Mouse (Mus musculus): ENCODE measurements at regions not wholly inside any gene's neighbourhood (a gene's known extent, or its start where the extent isn't known, plus 50 kb on each side); places are given as distances from the start of the nearest gene placed in this dataset.

- no peaks in the 10 kb centered on the region for H3K27me3 ChIP-seq (ENCODE audit: control insufficient read depth, insufficient read depth, low read length)
- H3K4me1 ChIP-seq (ENCODE audit: control insufficient read depth, insufficient read depth, low read length), result no peaks in the 10 kb centered on the region
- no peak overlapping the region for H3K27ac ChIP-seq (replicated peaks; ENCODE audit: insufficient read depth, low read depth, low read length)
- H3K36me3 ChIP-seq (ENCODE audit: control insufficient read depth, insufficient read depth, low read length), result no peaks in the 10 kb centered on the region
- 70% methylated on average over 5 of the region's 5 CpGs for WGBS
- TF ChIP-seq CTCF (IDR thresholded peaks at IDR 0.05; ENCODE audit: low read depth, low read length), result no peak
- TF ChIP-seq POLR2A (IDR thresholded peaks at IDR 0.05; ENCODE audit: extremely low read depth, insufficient read depth, low read length), result no peak
- no peak overlapping the region for H3K4me3 ChIP-seq (ENCODE audit: insufficient read depth, low read depth, low read length)
- H3K79me2 ChIP-seq (ENCODE audit: control insufficient read depth, insufficient read depth, low read length), result no peaks in the 10 kb centered on the region
- no peak overlapping the region for H3K9ac ChIP-seq (ENCODE audit: low read depth, low read length)
- no peak for DNase-seq (ENCODE audit: extremely low read depth, low read depth, low spot score)
Measured at GRCm38 (mm10) chr9:115361191-115361590, 51.0 kb upstream of the Stt3b start.

- WGBS, result 93% methylated on average over 11 of the region's 11 CpGs
- H3K4me1 ChIP-seq (ENCODE audit: control insufficient read depth, insufficient read depth, low read length), result no peaks in the 10 kb centered on the region
- no peaks in the 10 kb centered on the region for H3K27me3 ChIP-seq (ENCODE audit: control insufficient read depth, insufficient read depth, low read length)
- H3K36me3 ChIP-seq (ENCODE audit: control insufficient read depth, insufficient read depth, low read length), result no peaks in the 10 kb centered on the region
- no peak overlapping the region for H3K27ac ChIP-seq (replicated peaks; ENCODE audit: insufficient read depth, low read depth, low read length)
- no peaks in the 10 kb centered on the region for H3K79me2 ChIP-seq (ENCODE audit: control insufficient read depth, insufficient read depth, low read length)
- no peak for DNase-seq (ENCODE audit: extremely low read depth, low read depth, low spot score)
- no peak overlapping the region for H3K4me3 ChIP-seq (ENCODE audit: insufficient read depth, low read depth, low read length)
- H3K9ac ChIP-seq (ENCODE audit: low read depth, low read length), result no peak overlapping the region
- no peak for TF ChIP-seq CTCF (IDR thresholded peaks at IDR 0.05; ENCODE audit: low read depth, low read length)
- TF ChIP-seq POLR2A (IDR thresholded peaks at IDR 0.05; ENCODE audit: extremely low read depth, insufficient read depth, low read length), result no peak
Measured at GRCm38 (mm10) chr9:115361881-115362280, 51.7 kb upstream of the Stt3b start.

DNA sequence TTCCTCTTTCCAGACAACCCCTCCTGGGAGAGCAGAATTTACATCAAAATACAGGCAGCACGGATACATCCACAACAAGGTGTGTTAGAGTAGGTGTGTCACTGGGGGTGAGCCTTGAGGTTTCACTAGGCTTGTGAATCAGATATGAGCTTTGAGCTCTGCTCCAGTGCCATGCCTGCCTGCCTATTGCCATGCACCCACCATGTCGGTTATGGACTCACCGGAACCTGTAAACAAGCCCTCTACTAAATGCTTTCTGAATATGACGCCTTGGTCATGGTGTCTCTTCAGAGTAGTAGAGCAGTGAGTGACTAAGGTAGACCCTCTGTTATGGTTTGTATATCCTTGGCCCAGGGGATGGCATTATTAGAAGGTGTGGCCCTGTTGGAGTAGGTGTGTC is 52.3 kb upstream of the Stt3b start:
- H3K36me3 ChIP-seq (ENCODE audit: control insufficient read depth, insufficient read depth, low read length), result no peaks in the 10 kb centered on the region
- no peaks in the 10 kb centered on the region for H3K79me2 ChIP-seq (ENCODE audit: control insufficient read depth, insufficient read depth, low read length)
- no peak overlapping the region for H3K27ac ChIP-seq (replicated peaks; ENCODE audit: insufficient read depth, low read depth, low read length)
- H3K4me3 ChIP-seq (ENCODE audit: insufficient read depth, low read depth, low read length), result no peak overlapping the region
- DNase-seq (ENCODE audit: extremely low read depth, low read depth, low spot score), result no peak
- TF ChIP-seq CTCF (IDR thresholded peaks at IDR 0.05; ENCODE audit: low read depth, low read length), result no peak
- TF ChIP-seq POLR2A (IDR thresholded peaks at IDR 0.05; ENCODE audit: extremely low read depth, insufficient read depth, low read length), result no peak
- no peaks in the 10 kb centered on the region for H3K27me3 ChIP-seq (ENCODE audit: control insufficient read depth, insufficient read depth, low read length)
- 95% methylated on average over 4 of the region's 4 CpGs for whole genome bisulfite sequencing
- no peaks in the 10 kb centered on the region for H3K4me1 ChIP-seq (ENCODE audit: control insufficient read depth, insufficient read depth, low read length)
- no peak overlapping the region for H3K9ac ChIP-seq (ENCODE audit: low read depth, low read length)

DNA sequence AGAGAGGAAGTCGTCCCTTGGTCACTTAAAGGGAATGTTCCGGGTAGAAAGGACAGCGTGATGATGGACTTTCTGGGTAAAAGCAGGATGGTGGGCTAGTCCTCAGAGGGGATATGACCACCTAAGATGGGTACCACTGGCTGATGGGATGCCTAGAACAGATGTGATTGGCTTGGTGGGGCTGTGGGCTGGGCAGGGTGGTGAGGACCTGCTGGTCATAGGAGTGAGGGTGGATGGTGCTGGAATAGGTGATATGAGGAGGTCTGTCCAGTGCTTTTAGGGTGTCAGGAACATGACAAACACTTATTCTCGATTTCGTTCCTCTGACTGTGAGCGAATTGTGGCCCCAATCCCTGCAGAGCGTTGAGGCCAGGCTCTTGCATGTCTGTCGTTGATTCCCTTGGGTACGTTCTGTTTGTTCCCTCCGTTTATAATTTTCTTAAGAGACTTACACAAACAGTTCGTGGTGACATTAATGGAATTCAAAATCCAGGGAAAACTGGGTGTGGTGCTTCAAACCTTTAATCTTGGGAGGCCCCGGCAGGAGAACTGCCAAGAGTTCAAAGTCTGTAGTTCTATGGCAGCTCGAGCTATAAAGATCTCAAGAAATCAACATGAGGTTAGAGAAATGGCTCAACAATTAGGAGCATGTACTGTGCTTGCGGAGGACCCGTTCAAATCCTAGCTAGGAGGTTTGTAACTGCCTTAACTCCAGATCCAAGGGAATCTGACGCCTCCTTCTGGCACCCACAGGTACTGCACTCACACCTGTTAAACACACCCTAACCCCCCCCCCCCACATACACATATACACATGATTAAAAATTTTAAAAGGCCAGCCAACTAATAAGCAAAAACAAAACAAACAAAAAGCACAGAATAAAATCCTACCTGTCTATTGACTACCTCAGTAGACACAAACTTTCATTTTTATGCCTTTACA is 55.0 kb upstream of the Stt3b start:
- Histone ChIP-seq H3K4me3 (ENCODE audit: insufficient read depth, low read depth, low read length) (no peak overlapping the region), H3K27ac (replicated peaks; ENCODE audit: insufficient read depth, low read depth, low read length) (no peak overlapping the region), H3K27me3 (ENCODE audit: control insufficient read depth, insufficient read depth, low read length) (no peaks in the 10 kb centered on the region), H3K79me2 (ENCODE audit: control insufficient read depth, insufficient read depth, low read length) (no peaks in the 10 kb centered on the region), H3K9ac (ENCODE audit: low read depth, low read length) (no peak overlapping the region), H3K36me3 (ENCODE audit: control insufficient read depth, insufficient read depth, low read length) (no peaks in the 10 kb centered on the region), H3K4me1 (ENCODE audit: control insufficient read depth, insufficient read depth, low read length) (no peaks in the 10 kb centered on the region)
- no peak for DNase-seq (ENCODE audit: extremely low read depth, low read depth, low spot score)
- WGBS, result 92% methylated on average over 16 of the region's 16 CpGs
- TF ChIP-seq POLR2A (IDR thresholded peaks at IDR 0.05; ENCODE audit: extremely low read depth, insufficient read depth, low read length) (no peak), CTCF (IDR thresholded peaks at IDR 0.05; ENCODE audit: low read depth, low read length) (peak; percentile 4; the same call in 1 of the 2 replicates)

DNA sequence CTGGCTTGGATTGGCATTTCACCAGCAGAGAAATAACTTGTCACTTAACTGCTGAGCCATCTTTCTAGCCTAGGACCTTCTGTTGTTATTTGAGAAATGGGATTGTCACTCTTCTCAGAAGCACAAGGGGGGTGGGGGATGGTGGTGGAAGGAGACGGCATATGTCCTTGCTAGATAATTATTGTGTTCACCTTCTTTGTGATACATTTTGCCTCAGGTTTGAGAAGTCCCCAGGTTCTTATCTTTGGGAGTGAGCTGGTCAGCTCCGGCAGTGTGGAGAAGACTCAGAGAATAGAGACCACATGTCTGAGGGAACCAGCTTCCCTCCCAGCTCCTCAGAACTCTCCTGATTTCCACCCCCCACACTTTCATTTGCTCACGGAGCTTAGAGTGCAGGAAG is 57.6 kb upstream of the Stt3b start:
- H3K27ac ChIP-seq (replicated peaks; ENCODE audit: insufficient read depth, low read depth, low read length), result no peak overlapping the region
- no peaks in the 10 kb centered on the region for H3K36me3 ChIP-seq (ENCODE audit: control insufficient read depth, insufficient read depth, low read length)
- no peak for TF ChIP-seq CTCF (IDR thresholded peaks at IDR 0.05; ENCODE audit: low read depth, low read length)
- TF ChIP-seq POLR2A (IDR thresholded peaks at IDR 0.05; ENCODE audit: extremely low read depth, insufficient read depth, low read length), result no peak
- H3K9ac ChIP-seq (ENCODE audit: low read depth, low read length), result no peak overlapping the region
- no peaks in the 10 kb centered on the region for H3K27me3 ChIP-seq (ENCODE audit: control insufficient read depth, insufficient read depth, low read length)
- H3K79me2 ChIP-seq (ENCODE audit: control insufficient read depth, insufficient read depth, low read length), result no peaks in the 10 kb centered on the region
- 84% methylated on average over 3 of the region's 3 CpGs for WGBS
- H3K4me3 ChIP-seq (ENCODE audit: insufficient read depth, low read depth, low read length), result no peak overlapping the region
- DNase-seq (ENCODE audit: extremely low read depth, low read depth, low spot score), result no peak
- H3K4me1 ChIP-seq (ENCODE audit: control insufficient read depth, insufficient read depth, low read length), result no peaks in the 10 kb centered on the region

GRCm38 (mm10) chr9:115380276-115380675 is 70.1 kb upstream of the Stt3b start:
- Histone ChIP-seq H3K36me3 (ENCODE audit: control insufficient read depth, insufficient read depth, low read length) (no peaks in the 10 kb centered on the region), H3K27me3 (ENCODE audit: control insufficient read depth, insufficient read depth, low read length) (no peaks in the 10 kb centered on the region), H3K27ac (replicated peaks; ENCODE audit: insufficient read depth, low read depth, low read length) (no peak overlapping the region), H3K4me3 (ENCODE audit: insufficient read depth, low read depth, low read length) (no peak overlapping the region), H3K9ac (ENCODE audit: low read depth, low read length) (no peak overlapping the region), H3K4me1 (ENCODE audit: control insufficient read depth, insufficient read depth, low read length) (no peaks in the 10 kb centered on the region), H3K79me2 (ENCODE audit: control insufficient read depth, insufficient read depth, low read length) (no peaks in the 10 kb centered on the region)
- no peak for DNase-seq (ENCODE audit: extremely low read depth, low read depth, low spot score)
- TF ChIP-seq CTCF (IDR thresholded peaks at IDR 0.05; ENCODE audit: low read depth, low read length) (no peak), POLR2A (IDR thresholded peaks at IDR 0.05; ENCODE audit: extremely low read depth, insufficient read depth, low read length) (no peak)
- 86% methylated on average over 15 of the region's 15 CpGs for WGBS
